Mouse (Mus musculus) monocyte, adult 5-6 weeks (primary cell): Measurements from ENCODE around the gene Hnrnpa3. TPM values are rescaled to one million over a fixed set of nuclear protein-coding genes. Genes with fewer than 3 reads are reported as not detected.

Experiments used
- total RNA-seq: library from RNA; stranded (forward); fragments of 200-1000, 200-491, 200-594 nt; gene quantifications from 3 replicates; pipeline ENCODE4 v1.2.3, GENCODE M21; 2017

Hnrnpa3 gene
- total RNA-seq, 1 experiment from 2014 or later, result 357 TPM

Other genes starting within 250 kb of the Hnrnpa3 start
- gene Nfe2l2, start 45.4 kb downstream of the Hnrnpa3 start, total RNA-seq, result 147 to 253 TPM (median 230 TPM) in 3 replicates
- gene Agps, start 172.9 kb downstream of the Hnrnpa3 start, total RNA-seq, result 60.0 to 94.2 TPM (median 75.4 TPM) in 3 replicates